ENCODE assay signal across 13 mouse cellular contexts in genomic region chr16:26035525-26035924, GRCm38 (mm10).
DNase-seq lines count a peak whose midpoint lies in the region; ATAC-seq and TF ChIP-seq lines count a peak whose summit lies in the region.
"Had no signal": no experiment of that assay in that cellular context is flagged by ENCODE, and none has a peak within 500 bp of the region (broad histone marks: within the 10 kb centered on the region; RNA-seq: fewer than 3 reads in every experiment).

No protein-coding gene starts in this region.

- DNase-seq in heart, adult 2 months, result peak in 1 of 2 experiments; percentile 20
- no peak for DNase-seq in heart, postnatal 4 days
- no peak for DNase-seq in spleen, adult 2 months (ENCODE audit: low read depth in 1 of 2, low spot score in 2 of 2)
- DNase-seq in spleen, adult 18-20 months, result no peak
- peak; percentile 51 to 77 for DNase-seq in kidney, postnatal 36 days
- DNase-seq in urinary bladder, postnatal 14 days (ENCODE audit: low spot score), result no peak
- DNase-seq in urinary bladder, postnatal 36 days (ENCODE audit: low spot score in 2 of 2), result no peak
- no peak for DNase-seq in hindbrain, embryonic 11.5 days (ENCODE audit: low spot score)
- DNase-seq: cerebellum, adult 11 months; gastrocnemius, postnatal 14 days; liver; thymus, adult 2 months had no signal

- no peak for TF ChIP-seq CTCF in heart, adult 2 months (IDR thresholded peaks at IDR 0.05)
- no peak for TF ChIP-seq CTCF in spleen, adult 2 months (IDR thresholded peaks at IDR 0.05; ENCODE audit: extremely low read depth, insufficient read depth, insufficient read length, insufficient replicate concordance)

- H3K4me2 ChIP-seq in hindbrain, embryonic 11.5 days (replicated peaks; ENCODE audit: low read depth, low read length), result no peak overlapping the region

- no peaks in the 10 kb centered on the region for H3K27me3 ChIP-seq in heart, adult 2 months (ENCODE audit: control insufficient read depth, insufficient read depth, low read length)
- H3K27me3 ChIP-seq in spleen, adult 2 months (ENCODE audit: control insufficient read depth, insufficient read depth, low read length), result no peaks in the 10 kb centered on the region
- no peaks in the 10 kb centered on the region for H3K27me3 ChIP-seq in hindbrain, embryonic 11.5 days (ENCODE audit: control insufficient read depth, insufficient read depth, low read length)

- no peaks in the 10 kb centered on the region; the same call in 1 of the 2 replicates for H3K36me3 ChIP-seq in heart, adult 2 months (ENCODE audit: control insufficient read depth, insufficient read depth, low read length)
- H3K36me3 ChIP-seq in spleen, adult 2 months (ENCODE audit: control insufficient read depth, insufficient read depth, low read length), result no peaks in the 10 kb centered on the region
- H3K36me3 ChIP-seq in hindbrain, embryonic 11.5 days (ENCODE audit: control insufficient read depth, insufficient read depth, low read length), result no peaks in the 10 kb centered on the region

- no peak for TF ChIP-seq POLR2A in heart, adult 2 months (IDR thresholded peaks at IDR 0.05; ENCODE audit: insufficient read depth, low read depth, low read length)
- TF ChIP-seq POLR2A in spleen, adult 2 months (IDR thresholded peaks at IDR 0.05; ENCODE audit: low read depth, low read length), result no peak

- TF ChIP-seq EP300 in heart, adult 2 months (IDR thresholded peaks at IDR 0.05; ENCODE audit: insufficient read depth, low read depth, low read length), result no peak

- WGBS in heart, adult 2 months, result 40% methylated on average over 3 of the region's 3 CpGs
- WGBS in spleen, adult 2 months, result 62% methylated on average over 3 of the region's 3 CpGs
- 68% methylated on average over 3 of the region's 3 CpGs for WGBS in hindbrain, embryonic 11.5 days

- H3K4me3 ChIP-seq in heart, adult 2 months, result no peak overlapping the region
- no peak overlapping the region for H3K4me3 ChIP-seq in spleen, adult 2 months (ENCODE audit: extremely low read depth, insufficient read depth, insufficient read length)
- no peak overlapping the region for H3K4me3 ChIP-seq in hindbrain, embryonic 11.5 days (ENCODE audit: low read depth, low read length)

- no peaks in the 10 kb centered on the region for H3K79me2 ChIP-seq in heart, adult 2 months (replicated peaks; ENCODE audit: control insufficient read depth, insufficient read depth, low read length)

- H3K9ac ChIP-seq in heart, adult 2 months (ENCODE audit: low read depth, low read length), result no peak overlapping the region
- no peak overlapping the region for H3K9ac ChIP-seq in hindbrain, embryonic 11.5 days (ENCODE audit: low read depth, low read length)

- peak overlapping the region; percentile 51 for H3K27ac ChIP-seq in heart, adult 2 months
- H3K27ac ChIP-seq in spleen, adult 2 months (ENCODE audit: insufficient read depth, low read length), result peak overlapping the region; percentile 68; the same call in 1 of the 2 replicates
- no peak overlapping the region for H3K27ac ChIP-seq in hindbrain, embryonic 11.5 days (ENCODE audit: low read depth, low read length)

- H3K9me3 ChIP-seq in hindbrain, embryonic 11.5 days (ENCODE audit: control insufficient read depth, low read length), result no peaks in the 10 kb centered on the region

- ATAC-seq in hindbrain, embryonic 11.5 days (ENCODE audit: low FRiP score), result no peak
- ATAC-seq: inflammation-experienced regulatory T-cells, adult 6 months had no signal

- intact Hi-C loops in heart, adult 2 months (cut with DNase I), result no loop called here

- H3K4me1 ChIP-seq in heart, adult 2 months (ENCODE audit: control insufficient read depth, insufficient read depth, low read length), result peaks cover 10% of the 10 kb centered on the region
- H3K4me1 ChIP-seq in spleen, adult 2 months (ENCODE audit: control insufficient read depth, insufficient read depth, insufficient read length), result no peaks in the 10 kb centered on the region
- H3K4me1 ChIP-seq in hindbrain, embryonic 11.5 days (replicated peaks; ENCODE audit: control insufficient read depth, insufficient read depth, low read length), result no peaks in the 10 kb centered on the region

Comparison
In these comparisons a context has a peak if more than half of its experiments do, and no peak if none do; other contexts are left out.
1. DNase-seq: peak in kidney, postnatal 36 days (2 of 2); none in heart, postnatal 4 days (single experiment), spleen, adult 2 months (0 of 2), spleen, adult 18-20 months (0 of 2), urinary bladder, postnatal 14 days (single experiment), urinary bladder, postnatal 36 days (0 of 2) and hindbrain, embryonic 11.5 days (single experiment).